Mouse (Mus musculus) thymus, adult 18-20 months (tissue): ENCODE data around the gene Kitl.

Experiments used
- DNase-seq, 2 experiments: peaks; one replicate each; pipeline ENCODE4 v3.0.0; 2022; ENCODE audit warnings: mixed read lengths in 2 of 2

Kitl gene

DNA sequence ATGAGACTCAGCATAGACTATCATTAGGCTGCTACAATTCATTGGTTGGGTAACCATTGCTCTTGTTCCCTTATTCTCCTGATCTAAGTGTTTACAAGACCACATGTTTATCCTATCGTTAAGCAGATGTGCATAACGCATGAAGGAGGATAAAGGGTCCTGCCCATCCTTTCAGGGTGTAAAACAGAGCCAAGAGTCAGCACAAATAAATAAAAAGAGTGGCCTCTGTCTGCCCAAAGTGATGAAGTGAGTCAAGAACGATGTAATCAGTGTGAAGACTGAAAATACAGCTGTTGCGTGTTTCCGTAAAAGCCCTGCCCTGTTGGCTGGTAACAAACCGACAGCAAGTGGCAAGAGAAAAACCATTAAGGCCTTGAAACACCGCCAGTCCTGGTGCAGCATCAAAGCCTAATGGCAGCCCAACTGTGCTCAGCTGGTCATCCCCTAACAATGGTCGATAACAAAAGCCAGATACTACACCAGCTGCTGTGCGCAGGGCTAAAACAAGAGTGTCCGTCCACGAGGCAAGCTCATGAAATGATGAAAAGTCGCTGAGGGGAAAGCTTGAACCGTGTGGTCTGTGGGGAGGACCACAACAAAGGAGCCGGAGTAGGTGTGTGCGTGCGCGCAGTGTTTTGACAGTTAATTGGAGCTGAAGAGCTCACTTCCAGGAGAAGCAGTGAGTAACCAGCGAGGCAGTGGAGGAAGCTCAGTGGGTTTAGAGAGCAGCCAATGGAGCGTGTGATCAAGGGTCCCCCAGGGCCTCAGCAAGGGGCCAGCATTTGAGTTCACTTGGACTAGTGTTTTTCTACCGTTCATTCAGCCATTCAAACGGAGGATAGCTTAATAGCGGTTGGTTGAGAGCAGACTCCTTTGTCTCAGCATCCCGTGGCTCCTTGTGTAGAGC is 112.7 kb downstream of the Kitl start:
- DNase-seq: no peak

DNA sequence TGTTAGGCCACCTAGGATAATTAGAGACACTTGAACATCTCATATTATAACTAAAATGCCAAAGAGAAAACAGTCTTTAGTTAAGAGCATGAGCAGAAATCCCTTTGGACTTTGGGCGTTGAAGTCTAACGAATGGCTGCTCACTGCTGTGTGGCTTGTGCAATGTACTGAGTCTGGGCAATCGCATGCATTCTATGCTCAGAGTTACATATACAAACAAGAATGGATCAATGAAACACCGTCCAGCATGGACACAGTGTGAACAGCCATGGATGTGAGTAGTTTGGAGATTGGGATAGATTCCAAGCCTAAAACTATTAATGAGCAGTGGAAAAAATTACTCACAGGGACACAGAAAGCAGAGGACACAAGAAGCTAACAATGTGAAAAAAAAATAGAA is 116.2 kb downstream of the Kitl start:
- DNase-seq: no peak

DNA sequence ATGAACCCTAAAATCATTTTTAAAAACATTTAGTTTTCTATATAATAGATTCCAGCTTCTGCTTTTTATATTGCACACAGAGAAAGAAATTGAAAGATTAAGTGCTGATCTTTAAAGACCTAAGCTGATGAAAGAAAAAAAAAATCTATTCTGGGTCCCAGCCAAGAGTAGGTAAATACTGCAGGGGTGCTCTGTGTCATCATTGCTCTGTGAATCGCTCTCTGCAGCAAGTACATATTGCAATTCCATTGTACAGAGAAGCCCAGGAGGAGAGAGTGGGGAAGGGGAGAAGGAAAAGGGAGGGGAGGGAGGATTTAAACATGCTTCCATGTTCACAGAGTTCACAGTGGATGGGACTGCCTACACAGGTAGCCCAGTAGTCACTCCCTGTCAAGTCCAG is 116.9 kb downstream of the Kitl start:
- DNase-seq: no peak

DNA sequence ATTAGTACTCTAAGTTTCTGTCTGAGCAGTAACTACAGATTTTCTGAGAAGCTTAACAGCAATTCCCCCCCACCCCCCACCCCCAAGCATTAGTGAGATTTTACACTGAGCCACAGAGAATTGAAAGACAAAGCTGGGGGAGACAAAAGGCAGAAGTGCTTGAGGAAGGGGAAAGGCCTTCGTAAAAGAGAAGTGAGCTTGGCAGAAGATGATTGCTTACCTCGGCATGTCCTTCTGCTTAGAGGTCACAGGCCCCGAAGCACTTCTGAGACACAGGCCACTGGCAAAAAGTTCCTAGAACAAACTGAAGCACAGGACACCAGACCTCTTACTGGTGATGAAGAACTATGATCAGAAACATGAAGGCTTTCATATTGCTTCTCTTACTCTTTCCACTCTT is 123.1 kb downstream of the Kitl start:
- no peak for DNase-seq

DNA sequence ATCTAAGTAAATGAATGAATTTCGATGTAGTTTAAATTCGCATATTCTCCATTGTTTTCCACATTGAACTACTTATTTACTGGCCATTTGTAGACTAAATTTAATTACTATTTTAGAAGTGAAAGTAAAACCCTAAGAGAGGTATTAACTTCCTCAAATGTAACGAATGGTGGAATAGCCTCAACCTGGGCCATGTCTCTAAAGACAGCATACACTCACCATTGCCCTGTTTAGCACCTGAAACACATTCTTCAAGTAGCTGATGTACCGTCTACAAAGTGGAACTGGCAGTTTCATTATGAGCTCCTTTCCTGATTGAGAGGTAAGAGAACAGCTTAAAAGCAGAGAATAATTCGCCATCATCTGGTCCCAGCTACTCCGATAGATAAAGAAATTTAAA is 132.7 kb downstream of the Kitl start:
- DNase-seq: no peak
